In genomic region chr10:99599142-99600120, GRCm38 (mm10) we compare ENCODE assay signal across 8 mouse cellular contexts.
DNase-seq lines count a peak whose midpoint lies in the region; ATAC-seq and TF ChIP-seq lines count a peak whose summit lies in the region.
"Not testable (repeated sequence)": the region's sequence is repeated elsewhere in the genome, so short reads cannot be mapped to it uniquely, and the experiment has no call there.

No protein-coding gene starts in this region.

- not testable (repeated sequence) for H3K4me1 ChIP-seq in E14TG2a.4 (replicated peaks; ENCODE audit: low read depth, low read length); forebrain, embryonic 16.5 days (replicated peaks; ENCODE audit: control insufficient read depth, insufficient read depth, low read length); hindbrain, embryonic 12.5 days; kidney, postnatal 0 days (replicated peaks; ENCODE audit: insufficient read depth, low read length); liver, adult 2 months (ENCODE audit: control insufficient read depth, insufficient read depth, low read length); midbrain, embryonic 12.5 days; small intestine, adult 2 months (ENCODE audit: control insufficient read depth, insufficient read depth, insufficient read length, low read length)

- H3K27ac ChIP-seq in forebrain, embryonic 16.5 days (ENCODE audit: low read length), result peak overlapping the region; percentile 16
- 0 out of 2 replicates have a peak overlapping the region, but pooled peaks have one; percentile 3 for H3K27ac ChIP-seq in hindbrain, embryonic 12.5 days
- H3K27ac ChIP-seq in kidney, postnatal 0 days, result peak overlapping the region; percentile 57
- H3K27ac ChIP-seq in liver, adult 2 months (replicated peaks; ENCODE audit: insufficient read depth, low read depth, low read length), result peak overlapping the region; percentile 67
- not testable (repeated sequence) for H3K27ac ChIP-seq in midbrain, embryonic 12.5 days (replicated peaks); small intestine, adult 2 months (ENCODE audit: insufficient read depth, low read depth, low read length)

- WGBS in forebrain, embryonic 16.5 days, result 33% methylated on average over 22 of the region's 34 CpGs
- WGBS in hindbrain, embryonic 12.5 days, result 43% methylated on average over 27 of the region's 34 CpGs
- 50% methylated on average over 21 of the region's 34 CpGs for WGBS in kidney, postnatal 0 days
- 57% methylated on average over 27 of the region's 34 CpGs for WGBS in liver, adult 2 months
- 53% methylated on average over 27 of the region's 34 CpGs for WGBS in midbrain, embryonic 12.5 days
- WGBS in small intestine, adult 2 months, result 51% methylated on average over 28 of the region's 34 CpGs

- ATAC-seq in forebrain, embryonic 16.5 days, result peak; percentile 70
- peak; percentile 73 for ATAC-seq in hindbrain, embryonic 12.5 days (ENCODE audit: low FRiP score)
- ATAC-seq in kidney, postnatal 0 days (replicated peaks; ENCODE audit: low FRiP score, low read depth), result peak; percentile 68; the same call in 1 of the 2 replicates
- peak; percentile 74 for ATAC-seq in midbrain, embryonic 12.5 days (ENCODE audit: low FRiP score, low read depth)

- H3K27me3 ChIP-seq in E14TG2a.4 (ENCODE audit: insufficient read depth, low read length); forebrain, embryonic 16.5 days (replicated peaks; ENCODE audit: control insufficient read depth, insufficient read depth, low read length); hindbrain, embryonic 12.5 days; kidney, postnatal 0 days (ENCODE audit: insufficient read depth, low read length); liver, adult 2 months (ENCODE audit: control insufficient read depth, insufficient read depth, low read length); midbrain, embryonic 12.5 days; small intestine, adult 2 months (ENCODE audit: control insufficient read depth, insufficient read depth, low read length): not testable (repeated sequence)

- peak overlapping the region; percentile 44 for H3K4me2 ChIP-seq in forebrain, embryonic 16.5 days (ENCODE audit: low read length)
- H3K4me2 ChIP-seq in hindbrain, embryonic 12.5 days (replicated peaks), result peak overlapping the region; percentile 52
- H3K4me2 ChIP-seq in kidney, postnatal 0 days (ENCODE audit: low read length), result peak overlapping the region; percentile 52
- H3K4me2 ChIP-seq in midbrain, embryonic 12.5 days (replicated peaks), result peak overlapping the region; percentile 53

- not testable (repeated sequence) for TF ChIP-seq CTCF in E14TG2a.4 (conservative IDR thresholded peaks at IDR 0.05; ENCODE audit: low read length); kidney, postnatal 0 days (IDR thresholded peaks at IDR 0.05; ENCODE audit: low read depth); liver, adult 2 months (IDR thresholded peaks at IDR 0.05; ENCODE audit: low read depth, low read length); small intestine, adult 2 months (IDR thresholded peaks at IDR 0.05; ENCODE audit: extremely low read depth, insufficient read length, insufficient replicate concordance, low read depth, low read length)

- H3K9ac ChIP-seq in forebrain, embryonic 16.5 days (replicated peaks; ENCODE audit: low read depth, low read length), result peak overlapping the region; percentile 5
- peak overlapping the region; percentile 54 for H3K9ac ChIP-seq in hindbrain, embryonic 12.5 days
- H3K9ac ChIP-seq in kidney, postnatal 0 days (ENCODE audit: low read depth, low read length), result peak overlapping the region; percentile 42; the same call in 1 of the 2 replicates
- H3K9ac ChIP-seq in liver, adult 2 months (ENCODE audit: low read depth, low read length), result peak overlapping the region; percentile 76
- H3K9ac ChIP-seq in midbrain, embryonic 12.5 days (replicated peaks), result peak overlapping the region; percentile 47

- peak overlapping the region; percentile 58 for H3K4me3 ChIP-seq in E14TG2a.4 (replicated peaks; ENCODE audit: low read length)
- H3K4me3 ChIP-seq in forebrain, embryonic 16.5 days (replicated peaks; ENCODE audit: low read length), result peak overlapping the region; percentile 37
- H3K4me3 ChIP-seq in hindbrain, embryonic 12.5 days, result peak overlapping the region; percentile 42
- H3K4me3 ChIP-seq in kidney, postnatal 0 days (replicated peaks; ENCODE audit: low read depth, low read length), result peak overlapping the region; percentile 34
- H3K4me3 ChIP-seq in liver, adult 2 months (ENCODE audit: insufficient read depth, low read depth, low read length), result peak overlapping the region; percentile 66
- H3K4me3 ChIP-seq in midbrain, embryonic 12.5 days, result peak overlapping the region; percentile 44
- H3K4me3 ChIP-seq in small intestine, adult 2 months (ENCODE audit: low read depth, low read length), result peak overlapping the region; percentile 58

- TF ChIP-seq POLR2A in liver, adult 2 months (IDR thresholded peaks at IDR 0.05; ENCODE audit: extremely low read depth, insufficient read depth, low read length); small intestine, adult 2 months (IDR thresholded peaks at IDR 0.05; ENCODE audit: low read depth, low read length): not testable (repeated sequence)

- H3K9me3 ChIP-seq in E14TG2a.4 (ENCODE audit: low read length); forebrain, embryonic 16.5 days (ENCODE audit: control insufficient read depth, low read length); hindbrain, embryonic 12.5 days (replicated peaks); kidney, postnatal 0 days (replicated peaks; ENCODE audit: low read length); midbrain, embryonic 12.5 days: not testable (repeated sequence)

- not testable (repeated sequence) for H3K79me2 ChIP-seq in liver, adult 2 months (ENCODE audit: control insufficient read depth, insufficient read depth, low read length)

- H3K36me3 ChIP-seq in E14TG2a.4 (ENCODE audit: insufficient read depth, low read length); forebrain, embryonic 16.5 days (ENCODE audit: control insufficient read depth, insufficient read depth); hindbrain, embryonic 12.5 days; kidney, postnatal 0 days (ENCODE audit: insufficient read depth, low read length); liver, adult 2 months (ENCODE audit: control insufficient read depth, insufficient read depth, low read length); midbrain, embryonic 12.5 days; small intestine, adult 2 months (ENCODE audit: control insufficient read depth, insufficient read depth, low read length): not testable (repeated sequence)

- DNase-seq in cerebellum, adult 9-11 months, result peak; percentile 63
- DNase-seq in kidney, postnatal 0 days (ENCODE audit: low spot score), result peak; percentile 54
- peak; percentile 47 for DNase-seq in liver, adult 2 months (ENCODE audit: extremely low read depth, low read depth, low spot score)

Comparison
In these comparisons a context has a peak if more than half of its experiments do, and no peak if none do; other contexts are left out.
1. H3K9ac ChIP-seq: peak in every context shown above with its lines; median percentile 76 in liver, adult 2 months; 54 in hindbrain, embryonic 12.5 days; 47 in midbrain, embryonic 12.5 days; 42 in kidney, postnatal 0 days; 5 in forebrain, embryonic 16.5 days.